Mouse (Mus musculus): ENCODE data around the gene Dio1.

- no peak for TF ChIP-seq CTCF (IDR thresholded peaks at IDR 0.05; ENCODE audit: borderline replicate concordance, insufficient read depth, low read length)
- TF ChIP-seq POLR2A (IDR thresholded peaks at IDR 0.05; ENCODE audit: low read depth, low read length), result no peak
Observed at GRCm38 (mm10) chr4:107303531-107303930, 3.4 kb downstream of the Dio1 start.
